Mouse (Mus musculus): ENCODE results near the gene Tardbp.

The Tardbp gene

GRCm38 (mm10) chr4:148626623-148627185 lies at the start of gene Tardbp:
Tardbp (minus strand) TSS chr4:148627019.
- DNase-seq (ENCODE audit: low spot score in 2 of 2), result peak; percentile 92 to 97

GRCm38 (mm10) chr4:148676188-148676960 lies 49.6 kb upstream of the Tardbp start:
- DNase-seq (ENCODE audit: low spot score in 2 of 2), result no peak

DNA sequence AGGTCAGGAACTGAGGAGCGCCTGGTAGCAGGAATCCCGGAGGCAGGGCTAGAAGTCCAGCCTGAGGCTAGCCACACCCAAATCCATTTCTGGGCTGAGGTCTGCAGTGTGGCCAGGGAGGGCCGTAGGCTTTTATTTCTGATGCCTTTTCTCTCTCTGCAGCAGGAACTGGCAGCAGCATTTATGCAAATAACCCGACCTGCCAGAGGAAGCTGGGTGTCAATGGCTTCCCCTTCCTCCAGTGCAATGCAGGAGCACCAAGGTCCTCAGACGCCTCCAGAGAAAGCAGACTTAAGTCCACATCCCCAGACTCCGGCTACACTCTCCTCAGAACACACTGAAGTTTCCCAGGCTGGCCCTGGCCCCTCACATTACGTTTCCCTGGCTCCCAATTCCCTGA lies 48.2 kb upstream of the Tardbp start:
- DNase-seq (ENCODE audit: low spot score in 2 of 2), result no peak

DNA sequence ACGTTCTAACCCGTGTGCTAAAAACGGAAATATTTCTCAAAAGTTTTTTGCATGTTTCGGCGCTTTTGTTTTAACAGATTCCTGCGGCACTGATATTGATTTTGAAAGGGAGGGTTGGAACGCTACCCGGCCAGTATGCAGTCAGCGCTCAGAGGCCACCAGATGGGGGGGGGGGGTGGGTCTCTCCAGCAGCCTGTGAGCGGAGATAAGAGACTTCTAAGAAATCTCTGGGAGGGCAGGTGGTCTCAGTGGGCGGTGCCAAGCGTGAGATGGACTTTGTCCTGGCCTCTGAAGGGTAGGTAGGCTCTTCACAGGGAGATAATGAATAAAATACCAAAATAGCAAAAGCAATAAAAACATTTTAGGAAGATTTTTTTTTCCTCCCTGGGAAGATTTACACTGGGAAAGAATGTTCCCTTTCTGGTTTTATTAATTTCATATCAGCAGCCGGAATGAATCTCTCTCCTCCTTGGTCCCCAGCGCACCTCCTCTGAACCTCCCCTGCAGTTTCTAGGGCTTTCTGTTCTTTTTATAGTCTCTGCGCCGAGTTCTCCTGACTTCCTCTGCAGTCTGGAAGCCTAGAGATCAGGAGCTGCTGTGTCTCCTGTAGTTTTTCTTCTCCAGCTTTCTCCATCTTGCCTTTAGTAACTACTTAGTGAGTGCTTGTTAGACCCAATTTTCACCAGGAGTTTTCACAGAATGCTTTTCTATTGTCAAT lies 44.6 kb upstream of the Tardbp start:
- DNase-seq (ENCODE audit: low spot score in 2 of 2), result no peak

DNA sequence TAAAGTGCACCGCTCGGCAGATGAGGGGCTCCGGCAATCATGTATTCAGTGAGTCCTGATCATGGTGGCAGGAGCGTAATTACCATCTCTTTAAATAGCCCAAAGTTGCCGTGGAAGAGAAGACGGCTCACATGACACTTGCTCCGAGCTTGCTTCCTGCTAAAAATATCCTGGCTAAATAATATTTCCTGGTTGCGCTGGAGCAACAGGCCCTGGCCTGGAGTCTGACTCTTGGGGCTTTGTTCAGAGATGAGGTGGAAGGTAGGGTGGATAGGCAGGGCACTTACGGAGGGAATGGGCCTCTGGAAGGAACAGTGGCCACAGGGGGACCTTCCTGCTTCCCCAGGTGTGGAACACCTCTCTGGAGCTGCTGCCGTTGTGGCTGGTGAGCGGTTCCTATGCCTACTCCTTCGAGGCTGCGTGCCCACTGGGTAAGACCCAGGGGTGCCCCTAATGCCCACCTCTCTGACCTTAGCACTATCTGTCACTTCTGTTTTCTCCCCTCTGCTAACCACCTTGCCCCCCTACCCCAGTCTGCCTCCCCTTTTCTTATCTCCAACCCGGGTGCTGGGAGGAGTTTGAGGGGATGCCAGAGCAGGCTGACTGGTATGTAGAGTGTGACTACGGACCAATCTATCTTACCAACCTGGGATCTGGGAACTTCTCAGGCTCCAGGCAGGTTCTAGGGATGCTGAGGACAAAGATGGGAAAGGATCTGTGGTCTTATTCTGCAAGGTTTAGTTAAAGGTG lies 40.4 kb upstream of the Tardbp start:
- no peak for DNase-seq (ENCODE audit: low spot score in 2 of 2)

DNA sequence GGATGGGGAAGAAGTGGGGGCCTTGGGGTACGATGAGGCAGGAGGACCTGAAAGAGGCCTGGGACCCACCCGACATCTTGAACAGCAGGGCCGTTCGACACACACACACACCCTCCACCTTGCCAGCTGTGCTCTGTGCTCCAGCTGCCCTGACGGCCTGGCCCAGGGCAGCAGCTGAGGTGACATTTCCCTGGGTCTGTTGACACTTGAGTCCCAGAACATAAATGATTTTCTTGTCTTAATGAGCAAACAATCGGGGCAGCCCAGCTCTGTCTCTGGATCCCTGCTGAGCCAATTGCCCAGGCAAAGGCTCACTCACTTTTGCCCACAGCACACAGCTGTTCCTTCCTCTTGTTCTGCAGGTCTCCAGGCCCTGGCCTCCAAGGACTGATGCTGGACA lies 37.2 kb upstream of the Tardbp start:
- DNase-seq (ENCODE audit: low spot score in 2 of 2), result no peak

DNA sequence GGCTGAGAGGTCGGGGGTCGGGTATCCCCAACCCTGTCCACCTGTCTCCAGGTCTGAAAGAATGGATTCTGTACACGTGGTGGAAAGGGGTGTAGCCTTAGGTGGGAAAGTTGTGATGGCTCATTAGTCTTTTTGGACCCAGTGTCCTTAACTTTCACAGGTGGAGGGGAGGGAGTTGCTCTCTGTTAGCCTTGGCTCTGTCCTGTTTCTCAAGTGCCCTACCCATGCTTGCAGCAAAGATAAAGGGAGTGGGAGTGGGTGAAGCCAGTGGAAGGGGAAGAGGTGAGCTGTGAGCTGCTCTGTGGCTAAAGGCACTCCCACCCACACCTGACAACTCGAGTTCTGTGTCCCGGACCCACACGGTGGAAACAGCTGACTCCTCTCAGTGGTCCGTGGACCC lies 36.5 kb upstream of the Tardbp start:
- DNase-seq (ENCODE audit: low spot score in 2 of 2), result no peak

DNA sequence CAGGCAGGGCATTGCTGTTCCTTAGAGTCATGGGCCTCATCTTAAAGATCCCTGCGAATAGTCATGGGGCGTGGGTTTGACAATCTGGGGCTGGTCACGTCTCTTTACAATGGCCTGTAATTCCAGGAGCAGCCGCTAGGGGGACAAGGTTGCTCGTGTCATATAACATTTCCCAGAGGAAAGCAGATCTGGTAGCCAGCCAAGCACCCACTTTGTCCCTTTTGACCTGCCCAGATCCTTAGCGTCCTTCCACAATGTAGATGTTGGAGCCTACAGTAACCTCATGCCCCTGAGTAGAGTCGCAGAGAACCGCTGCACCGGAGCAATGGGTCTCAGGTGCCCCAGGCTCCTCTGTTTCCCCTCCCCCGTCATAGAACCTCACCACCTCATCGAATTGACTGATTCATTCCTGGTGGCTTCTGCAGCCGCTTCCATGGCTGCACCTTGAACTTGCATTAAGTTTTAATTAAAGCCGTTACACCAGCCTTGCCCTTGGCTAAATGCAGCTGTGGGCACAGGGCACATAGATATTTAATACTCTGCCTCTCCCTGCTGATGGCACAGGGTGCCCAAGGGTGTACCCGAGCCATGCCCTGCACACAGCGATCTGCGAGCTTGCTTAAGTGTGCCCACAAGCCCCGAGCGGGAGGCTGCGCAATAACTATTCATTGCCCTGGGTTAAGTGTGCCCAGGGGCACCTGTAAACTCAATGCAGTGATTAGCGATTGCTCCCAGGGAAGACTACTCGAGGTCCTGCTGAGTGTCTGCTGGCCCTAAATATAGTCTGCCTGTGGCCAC lies 35.5 kb upstream of the Tardbp start:
- DNase-seq (ENCODE audit: low spot score in 2 of 2), result peak; percentile 64 to 77

GRCm38 (mm10) chr4:148660174-148660573 lies 33.4 kb upstream of the Tardbp start:
- no peak for DNase-seq (ENCODE audit: low spot score in 2 of 2)

DNA sequence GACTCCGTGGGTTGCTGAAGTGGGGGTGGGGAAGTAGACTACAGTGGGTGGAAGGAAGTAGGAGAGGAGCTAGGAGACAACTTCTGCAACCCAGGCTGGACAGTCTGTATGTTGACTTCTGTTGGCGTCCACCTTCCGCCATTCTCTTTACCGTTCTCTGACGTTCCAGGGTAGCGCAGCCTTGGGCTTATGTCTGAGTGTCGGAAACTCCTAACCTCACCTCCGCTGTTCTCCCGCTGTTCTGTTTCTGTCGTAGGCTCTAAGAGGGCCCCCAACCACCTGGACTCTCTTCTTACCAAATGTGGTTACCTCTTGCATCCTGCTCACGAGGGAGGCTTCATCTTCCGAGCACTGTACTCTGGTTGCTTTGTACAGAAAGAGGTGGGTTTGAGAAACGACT lies 31.0 kb upstream of the Tardbp start:
- no peak for DNase-seq (ENCODE audit: low spot score in 2 of 2)

GRCm38 (mm10) chr4:148656691-148657258 lies 30.0 kb upstream of the Tardbp start:
- no peak for DNase-seq (ENCODE audit: low spot score in 2 of 2)

- DNase-seq (ENCODE audit: low spot score in 2 of 2), result peak in 1 of 2 experiments; percentile 34
Observed at GRCm38 (mm10) chr4:148654701-148655398, 28.0 kb upstream of the Tardbp start.

DNA sequence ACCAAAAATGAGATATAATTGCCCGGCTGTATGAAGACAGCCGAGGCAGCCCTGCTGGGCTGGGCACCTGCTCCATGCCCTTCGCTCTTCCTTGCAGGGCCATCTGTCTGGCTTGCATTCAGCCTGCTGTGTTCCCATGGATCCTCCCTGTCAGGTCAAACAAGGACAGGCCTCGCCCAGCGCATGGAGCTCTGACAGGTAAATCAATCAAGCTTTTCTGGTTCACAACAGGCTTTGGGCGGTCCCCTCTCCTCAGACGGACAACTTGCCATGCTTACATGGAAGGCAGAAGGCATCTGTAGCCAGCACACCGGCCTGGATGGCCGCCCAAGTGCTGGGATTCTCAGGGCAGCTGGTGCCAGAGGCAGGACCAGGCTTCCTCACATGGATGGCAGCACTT lies 24.2 kb upstream of the Tardbp start:
- DNase-seq (ENCODE audit: low spot score in 2 of 2), result peak in 1 of 2 experiments; percentile 62

DNA sequence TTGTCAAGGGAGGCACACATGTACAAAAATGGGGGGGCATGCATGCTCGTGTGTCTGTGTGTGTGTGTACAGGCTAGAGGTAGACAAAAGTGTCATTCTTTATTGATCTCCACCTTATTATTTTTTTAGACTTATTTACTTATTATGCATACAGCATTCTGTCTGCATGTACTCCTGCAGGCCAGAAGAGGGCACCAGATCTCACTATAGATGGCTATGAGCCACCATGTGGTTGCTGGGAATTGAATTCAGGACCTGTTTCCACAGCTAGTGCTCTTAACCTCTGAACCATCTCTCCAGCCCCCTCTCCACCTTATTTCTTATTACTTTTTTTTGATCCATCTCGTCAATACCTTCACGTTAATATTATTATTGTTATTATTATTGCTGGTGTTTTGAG lies 22.5 kb upstream of the Tardbp start:
- DNase-seq (ENCODE audit: low spot score in 2 of 2), result no peak

GRCm38 (mm10) chr4:148646616-148647015 lies 19.8 kb upstream of the Tardbp start:
- DNase-seq (ENCODE audit: low spot score in 2 of 2), result peak in 1 of 2 experiments; percentile 34

GRCm38 (mm10) chr4:148644926-148645325 lies 18.1 kb upstream of the Tardbp start:
- no peak for DNase-seq (ENCODE audit: low spot score in 2 of 2)

DNA sequence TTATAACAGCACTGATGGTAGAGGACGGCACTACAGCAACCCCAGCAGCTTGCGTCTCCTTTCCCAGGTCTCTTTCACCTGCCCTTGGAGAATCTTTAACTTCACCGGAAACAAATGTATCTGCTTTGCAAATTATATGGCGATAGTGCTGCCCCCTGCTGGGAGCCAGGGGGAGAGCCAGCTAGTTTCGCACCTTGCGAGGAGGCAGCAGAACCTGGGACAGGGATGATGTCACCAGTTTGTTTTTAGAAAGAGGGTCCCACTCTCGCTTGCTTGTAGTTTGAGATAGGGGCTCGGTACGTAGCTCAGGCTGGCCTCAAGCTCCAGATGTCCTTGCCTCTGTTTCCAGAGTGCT lies 17.3 kb upstream of the Tardbp start:
- DNase-seq (ENCODE audit: low spot score in 2 of 2), result peak; percentile 67 to 68

GRCm38 (mm10) chr4:148643291-148644156 lies 16.7 kb upstream of the Tardbp start, which contains the start of gene Gm572:
Gm572 (plus strand) TSS chr4:148643317.
- DNase-seq (ENCODE audit: low spot score in 2 of 2), result no peak

GRCm38 (mm10) chr4:148641121-148641520 lies 14.3 kb upstream of the Tardbp start:
- DNase-seq (ENCODE audit: low spot score in 2 of 2), result no peak
